Mouse (Mus musculus) left cerebral cortex, postnatal 4 days (tissue): ENCODE results near the gene Galr3. TPM values are rescaled to one million over a fixed set of nuclear protein-coding genes. Genes with fewer than 3 reads are reported as not detected.
A peak's percentile ranks its signal among the peaks of the same experiment; 100 is the strongest.

Experiments
- DNase-seq: peaks from one replicate; pipeline ENCODE4 v3.0.0-alpha.2; 2022
- intact Hi-C: fragments of 180-260 bp; cut with DNase I; formaldehyde crosslinking; loops from one replicate; pipeline ENCODE4 v1.15.1; 2025
- total RNA-seq, 2 experiments: library from RNA; stranded (reverse); gene quantifications; 2 replicates each; pipeline ENCODE4 v1.2.3; 2021

Gene Galr3
- total RNA-seq, 2 experiments from 2014 or later: 1.0 TPM; not detected in 1

DNA sequence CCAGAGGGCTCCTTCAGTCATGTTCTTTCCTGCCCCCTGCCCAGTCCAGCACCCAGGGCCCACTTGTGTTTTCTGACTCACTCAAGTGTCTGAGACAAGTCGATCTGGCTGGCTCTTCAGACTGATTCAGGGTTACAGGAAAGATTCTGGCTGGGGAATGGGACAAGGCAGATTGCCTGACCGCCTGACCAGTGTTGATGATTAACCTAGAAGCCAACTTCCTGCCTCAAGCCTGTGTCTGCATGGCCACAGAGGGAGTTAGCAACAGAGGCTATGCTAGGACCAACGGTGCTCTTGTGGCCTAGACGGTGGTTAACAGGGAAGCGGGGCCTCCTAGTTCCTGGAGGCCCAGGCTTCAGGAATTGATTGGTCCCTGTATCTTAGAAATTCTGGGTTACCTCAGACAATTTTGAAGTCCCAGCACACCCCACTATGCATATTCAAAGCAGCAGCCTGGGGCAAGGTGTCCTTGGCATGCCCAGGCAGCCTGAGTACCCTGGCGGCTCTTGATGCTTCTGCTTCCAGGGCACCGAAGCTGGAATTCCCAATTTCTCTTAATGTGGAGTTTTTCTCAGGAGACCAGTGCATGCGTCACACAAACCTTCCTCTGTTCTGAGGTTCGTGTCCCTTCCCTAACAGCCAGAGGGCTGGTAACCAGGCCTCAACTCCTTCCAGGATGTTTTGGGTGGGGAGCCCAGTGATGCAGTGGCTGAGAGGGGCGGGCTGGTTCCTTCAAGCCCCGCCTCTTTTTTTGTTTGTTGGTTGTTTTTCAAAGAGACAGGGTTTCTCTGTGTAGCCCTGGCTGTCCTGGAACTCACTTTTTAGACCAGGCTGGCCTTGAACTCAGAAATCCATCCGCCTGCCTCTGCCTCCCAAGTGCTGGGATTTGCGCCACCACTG, 10.0 kb downstream of the Galr3 start:
- DNase-seq: no peak
- intact Hi-C loops: no loop called here

DNA sequence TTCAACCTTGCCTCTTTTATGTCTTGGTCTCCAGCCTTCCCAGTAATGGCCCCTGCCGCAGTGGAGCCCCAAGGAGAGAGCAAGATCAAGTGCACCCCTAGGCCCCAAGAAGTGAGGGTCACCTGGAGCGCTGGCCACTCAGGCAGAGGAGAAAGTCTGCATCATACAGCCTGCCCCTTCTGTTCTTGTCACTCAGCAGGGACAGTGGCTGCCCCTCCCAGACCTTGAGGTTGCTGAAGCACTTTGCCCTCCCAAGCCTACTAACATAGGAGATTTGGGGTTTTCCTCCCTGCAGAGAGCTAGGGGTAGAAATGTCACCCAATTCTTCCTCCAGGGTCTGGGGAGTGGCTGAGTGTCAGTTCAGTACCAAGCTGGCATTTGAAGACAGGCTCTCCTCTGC, 10.7 kb downstream of the Galr3 start:
- DNase-seq: no peak
- intact Hi-C loops: no loop called here

DNA sequence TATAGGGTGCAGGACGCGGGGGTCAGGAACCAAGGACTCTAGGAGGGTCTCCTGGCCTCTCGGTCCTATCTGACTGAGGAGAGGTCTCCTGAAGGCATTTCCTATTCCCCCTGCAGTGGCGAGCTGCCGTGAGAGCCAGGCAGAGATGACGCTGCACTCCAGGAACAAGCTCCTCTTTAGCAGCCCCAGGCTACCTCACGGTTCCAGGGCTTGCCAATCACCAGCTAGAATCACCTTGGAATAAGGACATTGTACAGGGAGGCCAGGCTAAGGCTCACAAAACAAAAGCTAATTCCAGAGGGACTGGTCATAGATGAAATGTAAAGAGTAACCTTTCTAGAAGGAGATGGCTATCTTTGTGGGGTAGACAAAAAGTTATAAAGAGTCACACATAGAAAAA, 14.9 kb downstream of the Galr3 start:
- no peak for DNase-seq
- intact Hi-C loops: no loop called here

DNA sequence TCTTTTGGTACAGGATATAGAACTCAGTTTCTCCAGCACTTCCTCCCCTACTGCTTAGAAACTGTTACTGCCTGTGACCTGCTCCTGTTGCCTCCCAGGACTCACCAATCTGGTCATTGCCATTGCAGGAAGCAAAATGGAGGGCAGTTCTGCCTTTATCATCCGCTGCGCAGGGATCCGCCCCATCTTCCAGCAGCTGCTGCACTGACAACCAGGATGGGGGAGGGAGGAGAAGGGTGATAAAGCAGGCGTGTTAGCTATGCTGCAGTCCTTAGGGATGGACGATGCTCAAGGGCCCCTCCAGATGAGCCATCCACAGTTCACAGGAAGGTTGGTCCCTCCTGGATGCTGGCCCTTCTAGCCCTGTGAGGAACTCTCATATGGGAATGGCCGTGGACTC, 16.2 kb downstream of the Galr3 start:
- DNase-seq: no peak
- intact Hi-C loops: no loop called here

DNA sequence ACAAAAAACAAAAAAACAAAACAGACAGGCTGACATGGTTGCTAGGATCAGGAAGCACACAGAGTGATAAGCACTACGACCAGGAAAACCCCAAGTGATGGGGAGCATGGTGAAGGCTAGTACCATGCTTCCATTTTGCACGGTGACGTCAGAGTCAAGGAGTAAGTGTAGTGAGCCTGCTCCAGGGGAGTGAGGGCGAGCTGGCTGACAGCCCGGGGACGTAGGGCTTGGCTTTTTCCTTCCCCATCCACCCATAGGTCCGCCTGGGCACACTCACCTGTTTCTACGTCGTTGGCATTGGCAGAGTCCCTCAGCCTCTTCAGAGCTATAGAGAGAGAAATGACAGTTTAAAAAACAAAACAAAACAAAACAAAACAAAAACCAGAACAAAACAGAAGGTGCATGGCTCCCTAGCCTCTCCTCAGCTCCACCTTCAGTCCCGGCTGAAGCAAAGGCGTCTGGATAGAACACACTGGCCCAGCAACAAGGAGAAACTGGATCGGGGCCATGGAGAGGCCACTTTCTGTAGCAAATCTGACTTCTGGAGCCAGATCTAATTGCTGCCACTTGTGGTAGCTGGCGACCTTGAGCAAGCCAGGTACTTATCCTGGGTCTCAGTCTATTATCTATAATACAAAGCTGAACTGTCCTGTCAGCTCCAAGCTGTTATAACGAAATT, 19.3 kb downstream of the Galr3 start:
- no peak for DNase-seq
- intact Hi-C loops: no loop called here

DNA sequence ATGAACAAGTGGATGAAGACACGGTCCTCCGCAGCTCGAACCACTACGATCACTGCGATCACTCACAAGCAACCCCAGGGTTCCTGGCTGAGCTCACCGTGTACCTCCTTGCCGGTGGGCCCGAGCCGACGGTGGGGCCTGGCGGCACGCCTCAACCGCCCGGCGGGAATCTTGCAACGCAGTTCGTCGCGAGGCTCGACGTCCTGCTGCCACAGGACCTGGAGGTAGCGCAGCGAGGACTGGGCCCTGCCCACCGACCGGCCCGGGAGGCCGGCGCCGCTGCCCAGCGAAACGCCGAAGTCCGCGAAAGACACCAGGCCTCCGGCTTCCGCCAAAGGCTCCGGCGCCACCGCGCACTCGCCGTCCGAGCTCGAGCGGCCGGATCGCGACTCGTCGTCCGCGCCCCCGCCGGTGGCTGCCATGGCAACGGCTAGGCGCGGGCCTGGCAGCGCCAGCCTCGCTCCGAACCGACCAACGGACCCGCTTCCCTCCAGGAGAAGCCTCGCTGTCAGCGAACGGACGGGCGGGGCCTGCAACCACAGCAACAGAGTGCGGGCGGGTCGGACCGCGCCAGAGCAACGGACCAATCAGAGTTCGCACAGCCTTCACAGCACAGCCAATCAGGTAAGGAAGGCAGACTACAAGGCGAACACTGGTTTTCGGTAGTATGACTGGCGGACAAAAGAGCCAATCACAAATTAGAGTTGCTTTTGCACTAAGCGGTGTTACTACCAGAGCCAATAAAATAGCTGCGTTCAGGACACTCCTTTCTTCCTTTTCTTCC, 20.9 kb downstream of the Galr3 start, which contains the start of gene Ankrd54:
Gene Ankrd54, minus strand, starts transcription at position 518 of the 784 bp plus-strand sequence.
- intact Hi-C loops: no loop called here
- peak; percentile 98 for DNase-seq

DNA sequence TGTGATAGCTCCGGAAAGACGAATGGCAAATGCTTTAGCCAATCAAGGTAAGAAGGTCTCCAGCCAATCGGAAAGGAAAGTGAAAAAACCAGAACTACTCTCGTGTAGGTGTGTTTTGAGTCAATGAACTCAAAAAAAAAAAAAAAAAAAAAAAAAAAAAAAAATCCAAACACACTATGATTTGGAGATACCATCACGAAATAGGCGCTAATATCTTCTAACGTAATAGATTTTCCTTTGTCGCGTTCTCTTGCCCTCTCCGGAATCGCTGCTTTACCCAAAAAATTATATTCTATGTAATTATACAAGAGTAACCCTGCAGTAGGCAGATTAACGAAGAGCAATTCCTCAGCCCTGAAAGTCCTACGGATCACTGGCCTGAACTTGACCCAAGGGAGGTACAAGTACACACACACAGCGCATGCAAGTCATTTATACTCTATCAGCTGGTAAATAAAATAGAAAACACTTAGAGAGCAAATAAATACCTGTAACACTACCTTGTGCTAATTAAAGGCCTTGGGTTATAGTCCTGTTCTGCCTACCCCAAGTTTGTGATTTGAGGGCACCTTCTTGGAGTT, 21.6 kb downstream of the Galr3 start:
- DNase-seq: no peak
- intact Hi-C loops: no loop called here

DNA sequence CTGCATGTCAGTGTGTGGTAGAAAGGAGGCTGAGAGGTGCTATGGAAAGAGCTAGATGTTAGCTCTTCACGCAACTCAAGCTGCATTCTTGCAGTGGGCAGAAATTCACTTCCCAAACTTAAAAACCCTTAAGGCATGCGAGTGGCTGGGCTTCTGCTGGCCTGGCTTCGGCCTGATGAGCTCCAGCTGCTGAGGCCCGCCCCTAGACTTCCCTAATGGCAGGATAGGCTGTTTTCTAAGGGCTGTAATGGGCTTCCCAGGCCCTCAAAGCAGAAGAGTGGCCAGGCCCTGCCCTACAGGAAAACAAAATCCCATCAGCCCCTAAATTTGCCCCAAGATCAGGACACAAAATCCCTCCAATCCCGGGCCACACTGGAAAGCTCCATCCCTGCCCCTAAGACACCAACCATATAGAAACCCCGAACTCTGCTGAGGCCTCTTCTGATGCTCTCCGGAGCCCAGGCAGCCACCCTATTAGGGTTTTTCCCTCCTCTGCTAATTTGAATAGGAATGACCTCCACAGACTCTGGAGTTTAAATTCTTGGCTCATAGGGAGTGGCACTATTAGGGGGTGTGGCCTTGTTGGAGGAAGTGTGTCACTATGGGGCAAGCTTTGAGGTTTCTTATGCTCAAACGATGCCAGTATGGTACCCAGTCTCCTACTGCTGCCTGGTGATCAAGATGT, 23.5 kb downstream of the Galr3 start:
- intact Hi-C loops: no loop called here
- no peak for DNase-seq

DNA sequence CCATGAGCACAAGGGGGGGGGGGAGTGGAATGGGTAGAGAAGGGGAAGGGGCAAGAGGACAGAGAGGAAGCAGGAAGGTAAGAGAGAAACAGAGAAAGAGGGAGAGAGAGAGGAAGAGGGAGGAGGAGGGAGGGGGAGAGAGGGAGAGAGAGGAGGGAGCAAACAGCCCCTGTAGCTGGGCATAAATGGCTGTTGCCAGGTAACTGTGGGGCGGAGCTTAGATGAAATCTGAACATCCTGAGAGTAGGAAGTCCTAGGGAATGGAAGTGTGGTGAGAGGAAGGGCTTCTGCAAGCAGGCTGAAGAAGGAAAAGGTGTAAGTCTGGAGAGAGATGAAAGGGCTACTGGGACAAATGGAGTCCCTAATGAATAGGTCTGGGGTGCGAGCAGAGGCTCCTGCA, 24.6 kb downstream of the Galr3 start:
- DNase-seq: no peak

DNA sequence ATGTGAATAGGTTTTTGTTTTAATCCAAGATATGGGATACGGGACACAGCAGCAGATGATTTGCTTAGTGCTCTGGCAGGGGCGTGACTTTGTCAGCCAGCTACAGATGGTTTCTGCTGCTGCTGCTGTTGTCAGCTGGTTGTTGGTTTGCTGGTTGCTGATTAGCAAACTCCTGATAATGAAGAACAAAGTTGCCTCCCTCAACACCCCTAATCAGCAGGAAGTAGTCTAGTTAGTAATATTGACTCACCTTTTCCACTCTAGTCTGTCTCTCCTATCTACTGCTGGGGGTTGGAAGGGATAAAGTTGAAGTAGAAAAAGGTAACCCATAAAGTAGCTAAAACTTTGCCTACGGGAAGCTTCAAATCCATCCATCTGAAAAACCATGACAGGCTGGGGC, 25.9 kb downstream of the Galr3 start:
- DNase-seq: no peak
- intact Hi-C loops: no loop called here

More for the DNA sequence above, 24.6 kb downstream of the Galr3 start:
- intact Hi-C loops: no loop called here

DNA sequence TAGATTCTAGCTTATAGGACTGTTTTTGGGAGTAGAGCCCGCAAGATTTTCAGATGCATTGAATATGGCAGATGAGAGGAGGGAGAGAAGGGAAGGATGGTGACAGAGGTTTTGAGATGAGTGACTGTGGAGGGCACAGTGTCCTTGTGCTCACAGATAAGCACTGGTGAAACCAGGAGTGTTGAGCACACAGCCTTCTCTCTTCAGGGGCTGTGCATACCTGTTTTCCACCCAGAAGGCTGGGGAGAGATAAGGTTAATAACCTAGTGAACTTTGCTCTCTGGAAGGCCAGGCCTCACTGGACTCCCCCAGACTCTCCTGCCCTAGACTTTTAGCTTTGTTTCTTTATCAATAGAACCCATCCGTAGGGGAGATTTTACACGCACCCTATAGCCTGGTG, 26.7 kb downstream of the Galr3 start:
- no peak for DNase-seq
- intact Hi-C loops: no loop called here

DNA sequence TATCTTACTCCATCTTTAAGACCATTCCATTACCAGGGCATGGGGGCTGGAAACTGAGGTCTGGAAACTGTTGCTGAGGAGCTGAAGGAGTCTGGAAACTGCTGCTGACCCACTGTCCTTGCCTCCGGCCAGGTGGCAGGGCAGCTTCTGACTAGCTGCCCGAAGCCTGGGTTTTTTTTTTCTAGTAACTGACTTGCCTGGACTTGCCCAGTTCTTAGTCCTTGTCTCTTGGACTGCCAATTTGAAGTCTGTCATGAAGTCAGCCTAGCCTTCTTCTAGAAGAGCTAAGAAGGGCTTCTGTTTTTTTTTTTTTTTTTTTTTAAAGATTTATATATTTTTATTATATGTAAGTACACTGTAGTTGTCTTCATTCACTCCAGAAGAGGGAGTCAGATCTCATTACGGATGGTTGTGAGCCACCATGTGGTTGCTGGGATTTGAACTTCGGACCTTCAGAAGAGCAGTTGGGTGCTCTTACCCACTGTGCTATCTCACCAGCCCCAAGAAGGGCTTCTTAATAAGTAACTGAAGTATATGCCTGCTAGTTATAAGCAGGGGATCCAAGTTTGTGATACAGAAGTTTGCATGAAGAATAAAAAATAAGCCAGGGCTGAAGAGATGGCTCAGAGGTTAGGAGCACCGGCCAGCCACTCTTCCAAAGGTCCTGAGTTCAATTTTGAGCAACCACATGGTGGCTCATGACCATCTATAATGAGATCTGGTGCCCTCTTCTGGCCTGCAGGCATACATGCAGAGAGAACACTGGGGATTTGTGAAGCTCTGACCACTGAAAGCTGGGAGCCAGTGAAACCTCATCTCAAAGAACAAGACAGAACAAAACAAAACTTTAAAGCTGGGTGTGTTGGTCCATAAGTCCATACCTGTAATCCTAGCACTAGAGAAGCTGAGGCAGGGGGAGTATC, 29.7 kb downstream of the Galr3 start:
- intact Hi-C loops: no loop called here
- DNase-seq: no peak

DNA sequence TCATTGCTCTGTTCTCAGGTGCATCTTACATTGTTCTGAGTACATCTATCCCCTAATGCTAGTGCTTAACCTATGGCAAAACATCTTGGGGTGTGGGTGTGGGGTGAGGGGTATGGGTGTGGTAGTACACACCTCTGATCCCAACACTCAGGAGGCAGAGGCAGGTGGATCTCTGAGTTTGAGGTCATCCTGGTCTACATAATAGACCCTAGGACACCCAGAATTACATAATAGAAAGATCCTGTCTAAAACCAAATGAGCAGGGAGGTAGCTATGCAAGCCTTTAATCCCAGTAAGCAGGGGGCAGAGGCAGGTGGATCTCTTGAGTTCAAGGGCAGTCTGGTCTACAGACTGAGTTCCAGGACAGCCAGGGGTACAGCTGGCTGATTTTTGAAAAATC, 32.1 kb downstream of the Galr3 start:
- DNase-seq: no peak
- intact Hi-C loops: no loop called here

DNA sequence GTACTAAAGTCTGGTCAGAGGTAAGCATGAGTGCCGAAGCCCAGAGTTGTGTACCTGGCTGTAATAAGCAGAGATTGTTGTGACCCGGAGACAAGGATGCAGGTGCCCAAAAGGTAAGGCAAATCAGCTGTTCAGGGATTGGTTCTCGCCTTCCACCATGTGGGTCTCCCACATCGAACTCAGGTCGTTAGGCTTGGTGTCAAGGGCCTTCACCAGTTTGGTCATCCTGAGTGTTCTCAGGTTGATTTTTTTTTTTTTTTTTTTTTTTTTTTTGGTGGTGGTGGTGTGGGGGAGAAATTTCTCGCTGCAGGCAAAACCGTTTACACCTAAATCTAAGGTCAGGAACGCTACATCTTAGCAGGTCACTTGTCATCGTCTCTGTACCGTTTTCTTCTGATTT, 32.8 kb downstream of the Galr3 start:
- no peak for DNase-seq
- intact Hi-C loops: no loop called here

DNA sequence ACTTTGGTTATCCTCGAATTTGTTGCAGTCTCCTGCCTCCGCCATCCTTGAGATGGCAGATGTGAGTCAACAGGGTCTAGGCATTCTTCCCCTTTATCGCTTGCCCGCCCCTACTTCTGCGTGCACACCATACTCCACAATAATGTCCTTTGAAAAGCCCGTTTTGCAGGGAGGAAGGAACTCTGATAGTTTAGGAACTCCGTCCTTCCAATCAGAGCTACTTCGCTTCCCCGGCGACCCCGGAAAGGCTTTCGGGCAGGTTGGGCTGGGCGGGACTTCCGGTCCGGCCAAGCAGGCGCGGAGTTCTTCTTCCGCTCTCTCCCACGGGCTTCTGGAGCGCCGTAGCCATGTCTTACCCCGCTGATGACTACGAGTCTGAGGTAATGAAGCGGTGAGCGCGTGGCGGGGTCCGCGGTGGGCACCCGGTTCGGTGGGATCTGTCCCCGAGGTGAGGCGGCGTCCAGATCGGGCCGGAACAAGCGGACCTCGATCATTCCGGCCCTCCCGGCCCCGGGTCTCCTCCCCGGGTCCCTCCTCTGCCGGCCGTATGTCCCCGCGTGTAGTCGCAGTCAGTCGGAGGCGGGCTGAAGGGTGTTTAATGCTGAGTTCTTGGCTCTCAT, 33.3 kb downstream of the Galr3 start, which contains the start of gene Eif3l:
Gene Eif3l, plus strand, starts transcription at position 267 of the 620 bp plus-strand sequence.
- DNase-seq: peak; percentile 86

DNA sequence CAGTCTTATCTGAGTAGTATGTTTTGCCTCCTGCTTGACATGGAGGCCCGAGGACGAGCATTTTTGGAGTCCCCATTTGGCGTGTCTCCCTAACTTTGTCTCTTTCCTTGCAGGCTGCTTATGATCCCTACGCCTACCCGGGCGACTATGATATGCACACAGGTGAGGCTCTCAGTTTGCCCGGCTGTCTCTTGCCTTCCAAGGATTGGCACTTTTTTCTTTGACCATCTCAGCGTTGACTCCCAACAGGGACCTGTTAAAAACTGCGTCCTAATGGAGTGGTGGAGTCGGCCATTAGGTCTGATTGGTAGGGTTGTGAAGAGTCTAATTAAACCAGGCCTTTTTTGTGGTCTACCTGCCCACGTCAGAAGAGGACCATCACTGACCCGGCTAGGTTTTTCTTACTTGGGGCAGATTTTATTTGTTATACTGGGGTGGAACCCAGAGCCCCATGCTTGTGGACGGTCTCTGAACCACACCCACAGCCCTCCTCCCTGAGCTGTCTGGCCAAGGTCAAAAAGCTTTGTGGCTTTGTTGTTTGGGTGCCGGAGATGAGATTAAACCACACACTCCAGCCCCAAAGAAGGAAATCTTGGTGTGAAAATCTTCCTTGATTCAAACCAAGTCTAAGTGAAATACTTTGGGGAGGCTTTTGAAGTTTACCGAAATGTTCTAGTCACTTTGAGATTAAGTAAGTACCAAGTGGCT, 34.1 kb downstream of the Galr3 start:
- intact Hi-C loops: no loop called here
- DNase-seq: no peak

More for the DNA sequence above, 33.3 kb downstream of the Galr3 start, which contains the start of gene Eif3l:
- intact Hi-C loops: no loop called here

DNA sequence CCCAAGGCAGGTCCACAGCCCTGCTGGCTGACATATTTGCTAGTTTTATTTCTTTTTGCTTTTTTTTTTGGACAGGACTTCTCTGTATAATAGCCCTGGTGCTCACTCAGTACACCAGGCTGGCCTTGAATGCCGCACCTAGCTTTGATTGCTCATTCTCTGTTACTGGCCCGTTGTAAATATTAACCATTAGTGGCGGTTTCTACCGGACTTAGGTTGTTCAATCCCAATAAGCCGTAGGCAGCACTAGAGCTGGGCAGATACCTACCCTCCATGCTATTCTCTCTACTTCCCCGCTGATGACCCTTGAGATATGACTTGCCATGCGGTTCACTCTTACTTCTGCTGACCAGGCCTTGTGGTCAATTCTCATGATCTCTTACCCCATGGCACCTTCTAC, 37.9 kb downstream of the Galr3 start:
- no peak for DNase-seq
- intact Hi-C loops: no loop called here

DNA sequence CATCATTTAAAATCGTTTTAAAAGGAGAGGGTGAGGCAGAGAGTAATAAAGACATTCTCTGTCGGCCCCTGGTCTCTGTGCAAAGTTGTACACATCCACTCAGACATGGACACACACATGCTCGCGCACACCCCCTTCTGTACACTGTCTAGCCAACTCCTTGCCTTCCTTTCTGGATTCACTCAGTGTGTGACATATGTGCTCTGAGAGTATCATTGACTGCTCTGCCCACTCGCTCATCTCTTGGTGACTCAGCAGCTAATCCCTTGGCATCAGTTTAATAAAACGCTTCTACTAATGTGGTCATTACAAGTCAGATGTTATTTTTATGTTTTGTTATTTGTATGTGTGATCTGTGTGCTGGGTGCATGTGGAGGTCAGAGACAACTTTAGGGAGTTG, 50.6 kb downstream of the Galr3 start:
- DNase-seq: no peak
- intact Hi-C loops: no loop called here
